Mouse (Mus musculus): ENCODE results near the gene Btbd35f22. TPM values are rescaled to one million over a fixed set of nuclear protein-coding genes. Genes with fewer than 3 reads are reported as not detected.

The Btbd35f22 gene
- not detected for polyA plus RNA-seq (2015; fragmentation: Illumina TruSeq; extraction: RNeasy Lipid Tissue Mini Kit (QIAGEN cat#74804); ENCODE audit: low read depth, low replicate concordance)

DNA sequence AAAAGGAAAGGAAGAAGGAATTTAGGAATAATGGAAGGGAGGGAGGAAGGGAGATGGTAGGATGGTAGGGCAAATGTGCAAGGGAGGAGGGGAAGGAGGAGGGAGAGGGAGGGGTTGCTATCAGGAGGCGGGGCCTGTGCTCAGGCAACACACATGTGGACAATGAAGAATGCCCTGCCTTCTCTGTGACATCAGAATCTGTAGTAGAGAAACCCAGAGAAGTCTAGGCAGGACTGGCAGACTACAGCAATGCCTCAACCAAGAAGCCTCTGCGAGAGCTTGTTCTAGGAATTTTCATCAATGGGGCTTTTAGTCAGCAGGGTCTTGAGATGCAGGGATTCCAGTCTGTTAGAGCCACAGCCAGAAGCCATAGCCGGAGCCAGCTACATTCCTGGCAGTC, at the start of gene Btbd35f22:
Btbd35f22 (plus strand) TSS at position 301 of the 400 bp plus-strand sequence.

Other genes starting within 250 kb of the Btbd35f22 start
- not detected for gene Gm21637, start 85.8 kb upstream of the Btbd35f22 start, polyA plus RNA-seq (2015; fragmentation: Illumina TruSeq; extraction: RNeasy Lipid Tissue Mini Kit (QIAGEN cat#74804); ENCODE audit: low read depth, low replicate concordance)
- not detected for gene Btbd35f2, start 230.6 kb downstream of the Btbd35f22 start, polyA plus RNA-seq (2015; fragmentation: Illumina TruSeq; extraction: RNeasy Lipid Tissue Mini Kit (QIAGEN cat#74804); ENCODE audit: low read depth, low replicate concordance)

Data from brain, adult 10 weeks (tissue).